Mouse (Mus musculus): ENCODE data around the gene Fam19a5.

The Fam19a5 gene

DNA sequence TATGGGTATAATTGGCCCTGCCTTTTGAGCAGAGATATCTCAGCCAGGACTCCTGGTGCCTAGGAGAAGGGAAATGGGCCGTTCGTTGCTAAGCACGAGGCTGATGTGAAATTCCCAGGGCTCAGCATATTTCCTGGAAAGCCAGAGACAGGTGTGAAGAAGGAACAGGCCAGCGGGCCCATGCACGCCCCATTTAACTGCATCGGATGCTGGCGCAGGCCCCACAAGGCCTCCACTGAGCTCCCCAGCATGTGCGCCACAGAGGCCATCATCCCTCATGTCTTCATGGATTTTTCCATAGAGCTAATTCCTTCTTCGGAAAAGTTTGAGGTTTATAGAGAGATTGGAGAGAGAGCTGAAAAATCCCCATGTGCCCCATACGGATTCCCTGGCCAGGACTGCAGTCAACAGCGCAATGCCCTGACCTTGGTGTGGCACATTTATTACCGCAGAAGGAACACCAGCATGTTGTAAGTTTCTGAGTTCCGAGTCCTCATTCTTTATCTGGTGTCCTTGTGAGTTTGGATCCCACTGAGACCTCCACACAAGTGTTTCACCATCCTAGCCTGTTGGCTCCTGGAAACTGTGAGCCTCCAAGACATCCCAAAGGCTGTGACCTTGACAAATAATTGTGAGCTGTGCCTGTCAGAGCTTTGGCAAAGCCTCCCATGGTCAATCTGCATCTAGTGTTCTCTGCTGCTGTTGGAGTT lies 122.1 kb downstream of the Fam19a5 start:
- no peak for DNase-seq (ENCODE audit: low spot score)

DNA sequence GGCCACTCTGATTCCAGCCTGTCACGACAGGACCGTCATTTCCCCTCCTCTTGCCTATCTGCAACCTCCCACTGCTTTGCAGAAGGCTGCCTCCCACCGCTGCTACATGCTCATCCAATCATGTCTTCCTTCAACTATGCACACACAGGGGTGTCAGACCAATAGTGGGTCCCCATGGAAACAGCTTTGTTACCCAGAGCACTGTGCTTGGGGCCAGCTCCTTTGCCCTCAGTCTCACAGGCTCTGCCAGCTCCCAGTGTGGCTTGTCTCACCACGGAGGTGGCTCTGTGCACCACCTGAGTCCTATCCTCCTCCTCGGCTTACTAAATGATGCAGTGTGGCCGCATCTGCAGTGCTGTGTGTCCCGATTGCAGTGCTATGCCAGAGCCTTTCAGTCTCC lies 123.3 kb downstream of the Fam19a5 start:
- DNase-seq (ENCODE audit: low spot score) = no peak

- no peak for DNase-seq (ENCODE audit: low spot score)
Measured at GRCm38 (mm10) chr15:87668112-87668511, 124.0 kb downstream of the Fam19a5 start.

GRCm38 (mm10) chr15:87671929-87672328 lies 127.8 kb downstream of the Fam19a5 start:
- DNase-seq (ENCODE audit: low spot score) = no peak

DNA sequence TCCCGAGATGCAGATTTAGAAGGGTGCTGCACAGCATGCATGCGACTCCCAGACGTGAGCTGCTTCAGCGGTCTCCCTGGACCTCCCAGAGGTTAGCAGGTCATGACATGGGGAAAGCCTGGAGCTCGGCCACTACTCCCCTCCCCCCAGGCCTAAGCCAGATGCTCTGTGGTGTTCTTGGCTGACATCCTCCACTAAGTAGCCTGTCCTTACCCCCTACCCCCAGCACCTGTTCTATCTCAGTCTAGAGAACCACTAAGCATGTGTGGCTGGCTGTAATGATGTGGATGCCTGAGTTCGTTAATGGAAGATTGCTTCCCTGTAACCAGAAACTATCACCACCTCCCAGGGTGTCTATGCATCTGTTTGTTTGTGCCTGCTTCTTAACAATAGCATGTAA lies 134.6 kb downstream of the Fam19a5 start:
- no peak for DNase-seq (ENCODE audit: low spot score)

- no peak for DNase-seq (ENCODE audit: low spot score)
Measured at GRCm38 (mm10) chr15:87682410-87682809, 138.3 kb downstream of the Fam19a5 start.

DNA sequence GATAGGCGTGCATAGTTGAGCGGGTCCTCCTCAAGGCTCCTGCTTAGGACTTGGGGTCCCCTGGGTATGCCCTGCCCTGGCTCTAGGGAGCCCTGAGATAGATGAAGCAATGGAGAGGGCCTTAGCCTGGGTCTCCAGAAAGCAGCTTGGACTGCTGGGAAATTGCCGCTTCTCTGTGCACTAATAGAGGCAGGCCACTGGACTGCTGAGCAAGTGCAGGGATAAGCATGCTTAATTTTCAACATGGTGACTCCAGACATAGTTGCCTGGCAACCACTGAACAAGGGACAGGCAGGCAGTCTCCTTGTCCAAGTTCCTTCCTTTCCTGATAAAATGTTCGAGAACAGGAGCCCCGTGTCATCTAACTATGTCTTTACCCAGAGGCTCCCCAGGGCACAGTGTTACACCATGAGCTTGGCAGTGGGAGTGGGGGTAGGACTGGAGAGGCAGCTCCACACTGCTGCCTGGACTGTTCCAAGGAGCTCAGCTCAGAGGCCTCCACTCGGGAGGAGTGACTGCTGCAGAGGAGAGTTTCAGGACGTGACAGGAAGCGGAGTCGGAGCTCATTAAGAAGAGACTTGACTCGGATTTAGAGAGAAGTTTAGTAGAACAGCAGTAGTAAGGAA lies 142.4 kb downstream of the Fam19a5 start:
- DNase-seq (ENCODE audit: low spot score) = no peak

- no peak for DNase-seq (ENCODE audit: low spot score)
Measured at GRCm38 (mm10) chr15:87691271-87691955, 147.3 kb downstream of the Fam19a5 start.

GRCm38 (mm10) chr15:87691958-87692357 lies 147.9 kb downstream of the Fam19a5 start:
- no peak for DNase-seq (ENCODE audit: low spot score)

DNA sequence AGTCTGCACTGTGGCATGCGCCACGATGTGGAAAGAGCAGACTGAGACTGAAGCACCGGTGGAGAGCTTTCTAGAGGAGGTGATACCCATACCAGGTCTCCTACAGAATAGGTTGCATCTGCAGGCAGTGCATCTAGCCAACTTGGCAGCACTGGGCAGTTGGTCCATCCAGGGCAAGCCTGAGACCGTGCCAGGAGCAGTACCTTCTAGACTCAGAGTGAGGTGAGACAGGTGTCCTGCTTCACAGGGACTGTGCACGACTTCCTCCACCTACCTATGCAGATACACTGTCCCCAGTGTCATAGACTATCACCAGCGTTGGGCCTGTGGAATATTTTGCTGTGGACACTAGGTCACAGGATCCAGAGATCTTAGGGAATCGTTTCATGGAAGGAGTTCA lies 148.3 kb downstream of the Fam19a5 start:
- DNase-seq (ENCODE audit: low spot score) = no peak

DNA sequence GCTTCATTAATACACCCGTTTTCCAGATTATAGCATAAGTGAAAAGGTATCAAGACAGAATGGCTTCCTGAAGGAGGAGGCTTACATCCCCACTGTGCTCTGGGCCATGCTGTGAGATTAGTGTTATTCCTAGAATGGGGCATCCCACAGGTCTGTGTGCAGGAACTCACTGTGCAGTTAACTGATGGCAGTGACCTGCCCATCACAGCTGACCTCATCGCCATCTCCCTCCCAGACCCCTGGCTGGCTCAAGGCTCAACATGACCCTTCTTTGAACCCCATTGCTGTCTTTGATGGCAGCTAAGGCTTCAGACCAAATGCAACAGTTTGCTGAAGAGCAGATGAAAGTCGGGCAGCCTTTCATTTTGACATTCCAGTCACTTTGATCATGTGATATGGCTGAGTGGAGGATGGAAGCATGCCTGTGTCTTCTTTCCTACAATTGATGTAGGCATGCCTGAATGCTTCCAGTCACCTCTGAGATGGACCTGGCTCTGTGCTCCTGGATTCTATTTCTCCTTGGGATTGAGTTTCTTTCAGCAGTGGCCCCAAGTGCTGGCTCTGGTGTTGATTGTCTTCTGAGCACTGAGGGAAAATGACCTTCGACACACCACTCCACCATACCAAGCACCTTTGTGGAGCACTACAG lies 148.9 kb downstream of the Fam19a5 start:
- DNase-seq (ENCODE audit: low spot score) = no peak

DNA sequence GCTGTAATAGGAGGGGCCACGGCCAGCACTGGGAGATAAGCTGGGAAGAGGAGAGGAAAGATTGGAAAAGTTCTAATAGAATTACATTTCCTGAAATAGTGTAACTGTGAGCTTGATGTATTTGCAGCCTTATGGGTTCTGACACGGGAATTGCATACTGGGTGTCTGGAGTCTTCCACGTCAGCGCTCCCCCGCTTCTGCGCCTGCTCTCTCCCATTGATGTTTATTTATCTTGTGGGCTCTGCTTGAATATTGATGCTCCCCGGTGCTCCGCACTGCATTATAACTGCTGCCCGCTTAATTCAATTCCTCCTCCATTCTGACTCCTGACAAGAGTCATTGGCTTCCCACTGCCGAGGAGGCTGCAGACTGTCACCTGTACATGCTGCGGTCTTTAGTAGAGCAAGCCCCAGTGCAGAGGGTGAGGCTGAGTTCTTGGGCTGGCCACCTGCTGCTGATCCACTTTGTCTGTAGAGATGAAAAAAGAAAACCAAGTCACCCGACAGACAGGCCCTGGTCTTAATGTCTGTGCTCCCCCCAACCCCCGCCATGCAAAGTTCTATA lies 153.4 kb downstream of the Fam19a5 start:
- DNase-seq (ENCODE audit: low spot score) = no peak

DNA sequence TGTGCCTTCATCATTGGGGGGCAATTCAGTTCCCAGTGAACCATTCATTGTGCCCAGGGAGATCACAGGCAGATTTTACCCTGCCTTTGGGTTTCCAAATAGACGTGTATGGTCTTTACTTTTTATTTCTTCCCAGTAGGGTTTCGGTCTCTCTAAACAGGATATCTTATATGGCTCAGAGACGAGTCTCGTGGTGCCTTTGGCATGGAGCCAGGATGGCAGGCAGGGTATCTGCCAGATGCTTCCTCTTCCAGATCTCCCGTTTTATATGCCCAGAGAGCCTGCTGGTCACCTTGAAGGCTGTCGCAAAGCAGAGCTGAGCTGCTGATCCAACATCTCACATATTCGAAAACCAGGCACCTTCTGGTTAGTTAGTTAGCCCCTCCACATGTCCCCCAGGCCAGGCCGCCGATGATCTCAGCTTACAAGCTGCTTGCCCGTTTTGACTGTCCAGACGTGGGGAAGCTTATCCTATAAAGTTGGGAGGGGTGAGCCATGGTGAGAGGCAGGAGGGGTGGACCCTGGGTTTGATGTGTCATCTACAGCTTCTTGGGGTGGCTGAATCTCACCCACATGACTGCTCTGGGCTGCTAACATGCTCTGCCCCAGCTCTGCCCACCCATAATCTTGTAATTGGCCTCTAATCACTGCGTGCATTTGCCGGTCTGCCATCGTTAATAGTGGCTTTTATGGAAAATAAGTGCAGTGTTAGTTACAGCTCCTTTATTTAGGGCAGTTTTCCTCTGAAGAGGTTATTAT lies 154.6 kb downstream of the Fam19a5 start:
- no peak for DNase-seq (ENCODE audit: low spot score)

DNA sequence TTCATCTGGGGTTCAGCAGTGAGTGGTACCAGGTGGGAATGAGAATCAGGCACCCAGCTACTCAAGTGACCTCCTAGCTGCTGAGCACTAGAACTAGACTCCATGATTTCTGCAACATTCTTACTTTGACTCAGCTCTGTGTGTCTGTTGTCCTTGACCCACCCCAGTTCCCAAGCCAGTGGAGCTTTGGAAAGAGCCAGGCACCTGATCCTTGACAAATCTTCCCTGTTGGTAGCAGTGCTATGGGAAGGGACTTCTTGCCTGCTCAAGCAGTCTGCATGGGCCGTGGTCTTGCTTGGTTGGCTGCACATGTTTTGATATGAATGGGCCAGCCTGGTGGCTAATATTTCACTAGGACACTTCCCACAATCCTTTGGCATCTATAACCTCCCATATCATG lies 158.7 kb downstream of the Fam19a5 start:
- DNase-seq (ENCODE audit: low spot score) = no peak

DNA sequence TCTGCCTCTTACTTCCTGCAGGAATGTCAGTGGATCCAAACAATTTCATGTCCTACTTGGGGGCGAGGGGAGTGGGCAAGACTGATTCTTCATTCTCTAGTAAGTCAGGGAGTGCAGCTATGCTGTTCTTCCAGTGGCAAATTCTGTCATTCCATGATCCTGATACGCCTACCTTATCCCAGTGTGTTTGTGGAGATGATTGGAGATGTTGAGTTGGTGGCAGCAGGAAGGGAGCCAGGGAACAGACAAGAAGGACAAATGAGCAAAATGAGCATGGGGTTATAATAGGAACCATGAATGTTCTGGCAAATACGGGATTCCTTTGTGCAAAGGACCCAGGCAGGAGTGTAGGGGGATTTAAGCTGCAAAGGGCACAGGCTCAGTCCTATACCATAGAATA lies 159.2 kb downstream of the Fam19a5 start:
- DNase-seq (ENCODE audit: low spot score) = no peak

- no peak for DNase-seq (ENCODE audit: low spot score)
Measured at GRCm38 (mm10) chr15:87711790-87712189, 167.7 kb downstream of the Fam19a5 start.

DNA sequence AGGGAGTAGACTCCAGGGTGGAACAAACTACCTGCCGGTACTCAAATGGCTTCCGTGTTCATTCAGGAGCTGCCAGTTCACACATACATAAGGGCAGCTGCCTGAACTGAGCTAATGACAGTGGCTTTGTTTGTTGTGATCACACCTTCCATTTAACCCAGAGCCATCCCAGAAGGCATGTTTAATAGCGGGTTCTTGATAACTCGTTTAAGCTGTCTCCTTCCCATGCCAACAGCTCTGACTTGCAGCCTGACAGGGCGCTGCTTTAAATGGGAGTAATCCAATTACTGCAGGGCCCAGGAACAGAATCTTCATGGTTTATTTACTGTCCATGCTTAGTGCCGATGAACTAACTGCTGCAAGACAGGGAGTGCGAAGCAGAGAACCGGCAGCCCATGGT lies 168.1 kb downstream of the Fam19a5 start:
- no peak for DNase-seq (ENCODE audit: low spot score)

GRCm38 (mm10) chr15:87715037-87715676 lies 171.1 kb downstream of the Fam19a5 start:
- DNase-seq (ENCODE audit: low spot score) = no peak

- no peak for DNase-seq (ENCODE audit: low spot score)
Measured at GRCm38 (mm10) chr15:87717056-87717455, 173.0 kb downstream of the Fam19a5 start.

- DNase-seq (ENCODE audit: low spot score) = no peak
Measured at GRCm38 (mm10) chr15:87723455-87723986, 179.4 kb downstream of the Fam19a5 start.

- DNase-seq (ENCODE audit: low spot score) = no peak
Measured at GRCm38 (mm10) chr15:87726657-87727236, 182.6 kb downstream of the Fam19a5 start.

All from urinary bladder, postnatal 10 days (tissue).